Mouse (Mus musculus) CH12.LX (cell line): ENCODE measurements around the gene Mfsd5. TPM values are rescaled to one million over a fixed set of nuclear protein-coding genes. Genes with fewer than 3 reads are reported as not detected.

Source experiments
- DNase-seq: peaks from one replicate; pipeline ENCODE4 v3.0.0-alpha.2; 2013; ENCODE audit errors: extremely low read depth
- H3K27ac ChIP-seq: 2 replicates; pipeline ENCODE4 v1.5.1; 2012; ENCODE audit warnings: low read depth, mild to moderate bottlenecking, control low read depth, moderate library complexity; ENCODE audit not compliant: insufficient read depth
- H3K27me3 ChIP-seq: replicated peaks from 2 replicates; pipeline ENCODE3; 2012; ENCODE audit warnings: inconsistent platforms
- H3K36me3 ChIP-seq, 2 experiments: replicated peaks in 1 of 2; 2 replicates each; pipeline versions ENCODE3 to v1.6.1; 2012; ENCODE audit warnings: inconsistent platforms in 1 of 2, low read length in 1 of 2, mild to moderate bottlenecking in 1 of 2, mixed read lengths in 1 of 2, moderate library complexity in 1 of 2; ENCODE audit not compliant: control insufficient read depth in 1 of 2, insufficient read depth in 1 of 2
- H3K4me1 ChIP-seq, 2 experiments: 2 replicates each; pipeline ENCODE4 v1.6.1; 2012; ENCODE audit warnings: inconsistent platforms in 1 of 2, moderate library complexity in 1 of 2; ENCODE audit not compliant: insufficient read depth in 2 of 2, control insufficient read depth in 1 of 2
- H3K4me2 ChIP-seq: 2 replicates; pipeline ENCODE4 v1.6.1; 2012; ENCODE audit warnings: low read depth, mild to moderate bottlenecking, control low read depth; ENCODE audit not compliant: poor library complexity, insufficient read depth, severe bottlenecking
- H3K4me3 ChIP-seq, 3 experiments: fragments of 150-350 bp in 1 of 3; sonication (generic) in 1 of 3; replicated peaks in 1 of 3; 2 replicates each; pipeline versions ENCODE3 to v1.5.1; 2011 to 2012; ENCODE audit warnings: low read depth in 2 of 3, low read length in 2 of 3, mild to moderate bottlenecking in 2 of 3, moderate library complexity in 2 of 3, control low read depth in 1 of 3, improper control_type of control experiment in 1 of 3, inconsistent platforms in 1 of 3, mixed read lengths in 1 of 3; ENCODE audit not compliant: poor library complexity in 1 of 3
- H3K79me2 ChIP-seq: replicated peaks from 2 replicates; pipeline ENCODE4 v1.6.1; 2012; ENCODE audit warnings: mild to moderate bottlenecking, moderate library complexity; ENCODE audit not compliant: control insufficient read depth, poor library complexity, insufficient read depth, severe bottlenecking; ENCODE audit errors: extremely low read depth
- H3K9ac ChIP-seq: 2 replicates; pipeline ENCODE4 v1.6.1; 2012; ENCODE audit warnings: low read depth, mild to moderate bottlenecking, control low read depth, moderate library complexity; ENCODE audit not compliant: insufficient read depth
- H3K9me3 ChIP-seq: replicated peaks from 2 replicates; pipeline ENCODE3; 2012; ENCODE audit warnings: low read length, inconsistent platforms, mixed read lengths
- BHLHE40 ChIP-seq: IDR thresholded peaks from 2 replicates; pipeline ENCODE4 v1.6.1; 2011; ENCODE audit warnings: mild to moderate bottlenecking, low read depth, low read length, improper control_type of control experiment
- E2F4 ChIP-seq: IDR thresholded peaks from 2 replicates; pipeline ENCODE4 v1.6.1; 2011; ENCODE audit warnings: low read depth, low read length, improper control_type of control experiment; ENCODE audit not compliant: insufficient replicate concordance
- ELF1 ChIP-seq: IDR thresholded peaks from 2 replicates; pipeline ENCODE4 v1.6.1; 2014; ENCODE audit warnings: low read depth, mild to moderate bottlenecking, inconsistent platforms, low read length, improper control_type of control experiment
- ETS1 ChIP-seq: conservative IDR thresholded peaks from 2 replicates; pipeline ENCODE4 v1.6.1; 2012; ENCODE audit warnings: low read depth, mild to moderate bottlenecking, inconsistent platforms, low read length, improper control_type of control experiment, moderate library complexity
- GABPA ChIP-seq: IDR thresholded peaks from 2 replicates; pipeline ENCODE4 v1.6.1; 2012; ENCODE audit warnings: low read depth, low read length, improper control_type of control experiment, inconsistent platforms; ENCODE audit not compliant: insufficient replicate concordance
- IRF4 ChIP-seq: IDR thresholded peaks from 2 replicates; pipeline ENCODE4 v1.6.1; 2014; ENCODE audit warnings: low read depth, mild to moderate bottlenecking, inconsistent platforms, low read length, improper control_type of control experiment
- KAT2A ChIP-seq: IDR thresholded peaks from 2 replicates; pipeline ENCODE4 v1.6.1; 2012; ENCODE audit warnings: low read length, improper control_type of control experiment, inconsistent platforms; ENCODE audit not compliant: insufficient replicate concordance
- MAFK ChIP-seq: IDR thresholded peaks from 2 replicates; pipeline ENCODE4 v1.6.1; 2011; ENCODE audit warnings: low read length, improper control_type of control experiment; ENCODE audit not compliant: insufficient replicate concordance
- MEF2A ChIP-seq: IDR thresholded peaks from 2 replicates; pipeline ENCODE4 v1.6.1; 2014; ENCODE audit warnings: low read depth, mild to moderate bottlenecking, inconsistent platforms, low read length, improper control_type of control experiment, borderline replicate concordance
- MXI1 ChIP-seq: IDR thresholded peaks from 2 replicates; pipeline ENCODE4 v1.6.1; 2011; ENCODE audit warnings: mild to moderate bottlenecking, low read depth, low read length, improper control_type of control experiment
- MYC ChIP-seq: IDR thresholded peaks from 2 replicates; pipeline ENCODE4 v1.6.1; 2011; ENCODE audit warnings: low read depth, mild to moderate bottlenecking, improper control_type of control experiment, low read length
- NELFE ChIP-seq: IDR thresholded peaks from 2 replicates; pipeline ENCODE4 v1.6.1; 2011; ENCODE audit warnings: low read depth, low read length, improper control_type of control experiment
- POLR2A ChIP-seq: IDR thresholded peaks from 2 replicates; pipeline ENCODE4 v1.6.1; 2011; ENCODE audit warnings: low read depth, mild to moderate bottlenecking, improper control_type of control experiment, low read length
- UBTF ChIP-seq: IDR thresholded peaks from 2 replicates; pipeline ENCODE4 v1.6.1; 2012; ENCODE audit warnings: low read depth, mild to moderate bottlenecking, inconsistent platforms, low read length, improper control_type of control experiment, moderate library complexity
- ZC3H11A ChIP-seq: IDR thresholded peaks from 2 replicates; pipeline ENCODE4 v1.6.1; 2012; ENCODE audit warnings: low read depth, mild to moderate bottlenecking, inconsistent platforms, low read length, improper control_type of control experiment
- dilution Hi-C: fragments of 300-500 bp; cut with MboI; formaldehyde crosslinking; loops from 2 replicates; pipeline ENCODE4 v1.14.3; 2020; ENCODE audit warnings: low sequenced_read_pairs; ENCODE audit not compliant: extremely low pct_unique_long_range_greater_than_20kb, extremely low pct_ligation_motif_present
- in situ Hi-C: fragments of 300-500 bp; cut with MboI; formaldehyde crosslinking; loops from 3 replicates; pipeline ENCODE4 v1.14.3; 2019; ENCODE audit warnings: low sequenced_read_pairs, low pct_ligation_motif_present, low pct_unique_long_range_greater_than_20kb, mixed read lengths
- polyA plus RNA-seq: library from polyadenylated mRNA; unstranded; fragments of >175 nt; gene quantifications from 2 replicates; pipeline ENCODE4 v1.2.1, GENCODE M21; 2012; ENCODE audit warnings: low read depth; ENCODE audit not compliant: insufficient read length
- total RNA-seq, 2 experiments: library from RNA; depleted of rRNA; stranded (reverse); fragments of 300-350 nt in 1 of 2; fragments of >200 nt in 1 of 2; gene quantifications; 2 replicates each; pipeline ENCODE4 v1.2.3; 2012 to 2014

The Mfsd5 gene
- total and polyA plus RNA-seq, 3 experiments = 31.1 to 90.6 (median 51.8) TPM

DNA sequence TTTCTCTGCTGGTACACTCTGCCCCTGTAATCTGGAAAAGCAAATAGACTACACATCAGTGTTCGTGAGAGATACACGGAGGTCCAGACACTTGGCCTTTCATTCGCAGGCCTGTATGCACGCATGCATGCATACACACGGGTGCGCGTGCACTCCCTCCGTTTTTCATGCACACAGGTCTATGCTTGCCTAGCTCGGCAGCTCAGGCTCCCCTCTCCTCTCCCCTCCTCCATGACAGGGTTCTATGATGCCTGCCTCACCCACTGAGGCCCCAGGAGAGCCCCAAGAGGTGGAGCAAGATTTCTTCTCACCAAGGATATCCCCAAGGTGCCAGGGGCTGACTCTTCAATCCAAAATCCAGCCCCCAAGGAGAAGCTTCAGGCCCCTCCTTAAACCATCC is 29.3 kb upstream of the Mfsd5 start:
- no peaks in the 10 kb centered on the region for H3K79me2 ChIP-seq
- dilution Hi-C loops (no loop called here), in situ Hi-C loops (no loop called here)
- no peak for DNase-seq
- no peak overlapping the region for H3K27ac ChIP-seq
- no peaks in the 10 kb centered on the region for H3K36me3 ChIP-seq
- no peak overlapping the region for H3K4me2 ChIP-seq
- H3K4me3 ChIP-seq = no peak overlapping the region
- H3K27me3 ChIP-seq = peaks cover 90% of the 10 kb centered on the region
- no peaks in the 10 kb centered on the region for H3K9me3 ChIP-seq
- peaks cover 5 to 21% of the 10 kb centered on the region in 2 experiments; a peak in 2 of 4 replicates for H3K4me1 ChIP-seq
- TF ChIP-seq POLR2A = no peak
- TF ChIP-seq KAT2A = no peak
- TF ChIP-seq MEF2A = no peak
- no peak for TF ChIP-seq MYC
- no peak for TF ChIP-seq BHLHE40
- no peak for TF ChIP-seq NELFE
- no peak for TF ChIP-seq UBTF
- TF ChIP-seq IRF4 = no peak
- no peak for TF ChIP-seq GABPA
- no peak for TF ChIP-seq ELF1
- TF ChIP-seq MXI1 = no peak
- no peak for TF ChIP-seq MAFK
- no peak for TF ChIP-seq E2F4
- no peak for TF ChIP-seq ETS1
- H3K9ac ChIP-seq = no peak overlapping the region

DNA sequence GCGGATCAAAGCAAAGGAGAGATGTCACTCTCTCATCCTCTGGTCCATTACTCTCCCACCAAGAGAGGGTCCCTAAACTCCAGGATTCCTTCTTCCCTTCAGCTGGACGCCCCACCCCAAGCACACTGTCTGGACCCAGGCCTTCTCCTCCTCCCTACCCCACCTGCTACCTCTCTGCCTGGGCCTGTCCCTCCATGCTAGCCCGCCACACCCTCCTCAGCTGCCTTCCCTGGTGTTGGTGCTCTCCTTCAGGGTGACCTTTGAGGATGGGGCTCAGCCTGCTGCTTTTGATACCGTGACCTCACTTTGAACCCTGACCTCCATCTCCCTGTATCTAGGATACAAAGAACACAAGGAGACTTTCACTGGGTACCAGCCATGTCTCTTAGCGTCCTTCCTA is 28.7 kb upstream of the Mfsd5 start:
- H3K79me2 ChIP-seq = no peaks in the 10 kb centered on the region
- H3K27ac ChIP-seq = no peak overlapping the region
- dilution Hi-C loops (no loop called here), in situ Hi-C loops (no loop called here)
- no peak overlapping the region for H3K9ac ChIP-seq
- peaks cover 5 to 21% of the 10 kb centered on the region in 2 experiments; a peak in 2 of 4 replicates for H3K4me1 ChIP-seq
- H3K27me3 ChIP-seq = peaks cover 93% of the 10 kb centered on the region
- H3K36me3 ChIP-seq = no peaks in the 10 kb centered on the region
- no peak overlapping the region for H3K4me3 ChIP-seq
- DNase-seq = no peak
- no peak for TF ChIP-seq ZC3H11A
- TF ChIP-seq, all 38 proteins: peak for 0
- no peak overlapping the region for H3K4me2 ChIP-seq
- no peaks in the 10 kb centered on the region for H3K9me3 ChIP-seq
